Mouse (Mus musculus) embryonic facial prominence, embryonic 15.5 days (tissue): ENCODE results near the gene 4930442H23Rik. TPM values are rescaled to one million over a fixed set of nuclear protein-coding genes. Genes with fewer than 3 reads are reported as not detected.

Experiments used
- ATAC-seq: fragments of 200-750 bp; cut with Nextera tagmentation; 2 replicates; pipeline ENCODE4 v1.8.0; 2017; ENCODE audit warnings: low read depth, moderate TSS enrichment; ENCODE audit not compliant: insufficient number of reproducible peaks, low FRiP score, low TSS enrichment
- H3K27ac ChIP-seq: fragments of 300-500 bp; sonication (generic); replicated peaks from 2 replicates; pipeline ENCODE4 v1.5.1; 2015; ENCODE audit warnings: mild to moderate bottlenecking, inconsistent platforms
- H3K27me3 ChIP-seq: fragments of 300-500 bp; sonication (generic); 2 replicates; pipeline ENCODE4 v1.6.1; 2015; ENCODE audit warnings: inconsistent platforms
- H3K36me3 ChIP-seq: fragments of 300-500 bp; sonication (generic); 2 replicates; pipeline ENCODE4 v1.6.1; 2015; ENCODE audit warnings: mild to moderate bottlenecking, inconsistent platforms
- H3K4me1 ChIP-seq: fragments of 300-500 bp; sonication (generic); 2 replicates; pipeline ENCODE4 v1.6.1; 2015; ENCODE audit warnings: inconsistent platforms
- H3K4me2 ChIP-seq: fragments of 300-500 bp; sonication (generic); replicated peaks from 2 replicates; pipeline ENCODE4 v1.6.1; 2015; ENCODE audit warnings: mild to moderate bottlenecking, inconsistent platforms
- H3K4me3 ChIP-seq: fragments of 300-500 bp; sonication (generic); replicated peaks from 2 replicates; pipeline ENCODE4 v1.5.1; 2015; ENCODE audit warnings: mild to moderate bottlenecking, inconsistent platforms
- H3K9ac ChIP-seq: fragments of 300-500 bp; sonication (generic); 2 replicates; pipeline ENCODE4 v1.6.1; 2015; ENCODE audit warnings: inconsistent platforms
- H3K9me3 ChIP-seq: fragments of 300-500 bp; sonication (generic); replicated peaks from 2 replicates; pipeline ENCODE4 v1.6.1; 2016; ENCODE audit warnings: inconsistent platforms
- WGBS: fragments of 180-500 bp; shearing (Covaris S2); methylation state at CpG from one replicate; pipeline ENCODE4 v1.1.7; 2015; 5-methylcytosine and 5-hydroxymethylcytosine counted together
- polyA plus RNA-seq: library from polyadenylated mRNA; unstranded; fragments of >200 nt; fragmentation: Nextera tagmentation; extraction: Ambion mirVana; gene quantifications from 2 replicates; pipeline ENCODE4 v1.2.1, GENCODE M21; 2015

Gene 4930442H23Rik
- polyA plus RNA-seq, 1 experiment from 2014 or later, result 0.21 TPM

GRCm38 (mm10) chr10:81196470-81197065 is 12.9 kb upstream of the 4930442H23Rik start:
- Histone ChIP-seq H3K9ac (no peak overlapping the region), H3K4me2 (no peak overlapping the region), H3K4me3 (no peak overlapping the region), H3K27ac (no peak overlapping the region), H3K36me3 (no peaks in the 10 kb centered on the region), H3K27me3 (peaks cover 46% of the 10 kb centered on the region), H3K4me1 (peaks cover 24% of the 10 kb centered on the region), H3K9me3 (no peaks in the 10 kb centered on the region)
- 58% methylated on average over 11 of the region's 11 CpGs for WGBS
- ATAC-seq, result no peak

- peaks cover 8% of the 10 kb centered on the region for H3K36me3 ChIP-seq
- WGBS, result 53% methylated on average over 4 of the region's 4 CpGs
- H3K27me3 ChIP-seq, result peaks cover 46% of the 10 kb centered on the region
- ATAC-seq, result no peak
- H3K9me3 ChIP-seq, result no peaks in the 10 kb centered on the region
- H3K4me2 ChIP-seq, result no peak overlapping the region
- H3K4me1 ChIP-seq, result peaks cover 34% of the 10 kb centered on the region
- 0 out of 2 replicates have a peak overlapping the region, but pooled peaks have one; percentile 11 for H3K4me3 ChIP-seq
- H3K9ac ChIP-seq, result no peak overlapping the region
- no peak overlapping the region for H3K27ac ChIP-seq
Observed at GRCm38 (mm10) chr10:81195300-81195699, 11.7 kb upstream of the 4930442H23Rik start.

- Histone ChIP-seq H3K27ac (0 out of 2 replicates have a peak overlapping the region, but pooled peaks have one; percentile 28), H3K4me3 (peak overlapping the region; percentile 11; the same call in 1 of the 2 replicates), H3K36me3 (peaks cover 16% of the 10 kb centered on the region), H3K9ac (no peak overlapping the region), H3K4me2 (no peak overlapping the region), H3K4me1 (peaks cover 35% of the 10 kb centered on the region), H3K27me3 (peaks cover 45% of the 10 kb centered on the region), H3K9me3 (no peaks in the 10 kb centered on the region)
- 0 out of 2 replicates have a peak, but pooled peaks have one; percentile 8 for ATAC-seq
- 11% methylated on average over 37 of the region's 37 CpGs for WGBS
Observed at GRCm38 (mm10) chr10:81193991-81194774, 10.5 kb upstream of the 4930442H23Rik start.

- H3K4me1 ChIP-seq, result peaks cover 35% of the 10 kb centered on the region
- 4% methylated on average over 19 of the region's 19 CpGs for WGBS
- no peaks in the 10 kb centered on the region for H3K9me3 ChIP-seq
- H3K27ac ChIP-seq, result peak overlapping the region; percentile 88
- H3K9ac ChIP-seq, result peak overlapping the region; percentile 45
- peaks cover 23% of the 10 kb centered on the region for H3K36me3 ChIP-seq
- ATAC-seq, result no peak
- H3K4me3 ChIP-seq, result peak overlapping the region; percentile 54
- H3K27me3 ChIP-seq, result peaks cover 41% of the 10 kb centered on the region
- peak overlapping the region; percentile 97 for H3K4me2 ChIP-seq
Observed at GRCm38 (mm10) chr10:81192968-81193501, 9.4 kb upstream of the 4930442H23Rik start.

GRCm38 (mm10) chr10:81192270-81192967 is 8.8 kb upstream of the 4930442H23Rik start:
- peaks cover 29% of the 10 kb centered on the region for H3K36me3 ChIP-seq
- H3K4me2 ChIP-seq, result peak overlapping the region; percentile 97
- peaks cover 40% of the 10 kb centered on the region for H3K27me3 ChIP-seq
- WGBS, result under 1% methylated on average over 92 of the region's 93 CpGs
- peak; percentile 86 for ATAC-seq
- peaks cover 35% of the 10 kb centered on the region for H3K4me1 ChIP-seq
- peak overlapping the region; percentile 54 for H3K4me3 ChIP-seq
- peak overlapping the region; percentile 88 for H3K27ac ChIP-seq
- no peaks in the 10 kb centered on the region for H3K9me3 ChIP-seq
- H3K9ac ChIP-seq, result peak overlapping the region; percentile 45

GRCm38 (mm10) chr10:81191342-81191982 is 7.8 kb upstream of the 4930442H23Rik start:
- Histone ChIP-seq H3K4me2 (peak overlapping the region; percentile 97; the same call in 1 of the 2 replicates), H3K9ac (no peak overlapping the region), H3K4me1 (peaks cover 35% of the 10 kb centered on the region), H3K36me3 (peaks cover 37% of the 10 kb centered on the region), H3K27me3 (peaks cover 31% of the 10 kb centered on the region), H3K9me3 (no peaks in the 10 kb centered on the region), H3K27ac (peak overlapping the region; percentile 88; the same call in 1 of the 2 replicates), H3K4me3 (no peak overlapping the region)
- no peak for ATAC-seq
- 85% methylated on average over 18 of the region's 18 CpGs for WGBS

- no peak for ATAC-seq
- Histone ChIP-seq H3K4me1 (peaks cover 35% of the 10 kb centered on the region), H3K36me3 (peaks cover 40% of the 10 kb centered on the region), H3K9ac (no peak overlapping the region), H3K27ac (peak overlapping the region; percentile 88; the same call in 1 of the 2 replicates), H3K9me3 (no peaks in the 10 kb centered on the region), H3K4me3 (no peak overlapping the region), H3K27me3 (peaks cover 27% of the 10 kb centered on the region), H3K4me2 (no peak overlapping the region)
- WGBS, result 65% methylated on average over 6 of the region's 6 CpGs
Observed at GRCm38 (mm10) chr10:81190912-81191321, 7.3 kb upstream of the 4930442H23Rik start.

- Histone ChIP-seq H3K9me3 (no peaks in the 10 kb centered on the region), H3K27me3 (peaks cover 22% of the 10 kb centered on the region), H3K4me3 (no peak overlapping the region), H3K4me2 (no peak overlapping the region), H3K4me1 (peaks cover 35% of the 10 kb centered on the region), H3K36me3 (peaks cover 45% of the 10 kb centered on the region), H3K9ac (no peak overlapping the region), H3K27ac (no peak overlapping the region)
- no peak for ATAC-seq
- 71% methylated on average over 31 of the region's 31 CpGs for WGBS
Observed at GRCm38 (mm10) chr10:81190236-81190911, 6.7 kb upstream of the 4930442H23Rik start.

- no peak overlapping the region for H3K9ac ChIP-seq
- H3K27me3 ChIP-seq, result peaks cover 16% of the 10 kb centered on the region
- no peaks in the 10 kb centered on the region for H3K9me3 ChIP-seq
- peaks cover 37% of the 10 kb centered on the region for H3K4me1 ChIP-seq
- H3K36me3 ChIP-seq, result peaks cover 50% of the 10 kb centered on the region
- no peak overlapping the region for H3K4me3 ChIP-seq
- WGBS, result 79% methylated on average over 26 of the region's 26 CpGs
- H3K27ac ChIP-seq, result no peak overlapping the region
- H3K4me2 ChIP-seq, result no peak overlapping the region
- ATAC-seq, result no peak
Observed at GRCm38 (mm10) chr10:81189821-81190220, 6.2 kb upstream of the 4930442H23Rik start.

- WGBS, result 89% methylated on average over 9 of the region's 9 CpGs
- no peak overlapping the region for H3K9ac ChIP-seq
Observed at GRCm38 (mm10) chr10:81187161-81187560, 3.5 kb upstream of the 4930442H23Rik start.

More at GRCm38 (mm10) chr10:81187161-81187560, 3.5 kb upstream of the 4930442H23Rik start:
- H3K36me3 ChIP-seq, result peaks cover 54% of the 10 kb centered on the region
- H3K9me3 ChIP-seq, result no peaks in the 10 kb centered on the region
- ATAC-seq, result no peak
- no peak overlapping the region for H3K4me2 ChIP-seq
- H3K27me3 ChIP-seq, result no peaks in the 10 kb centered on the region
- peaks cover 37% of the 10 kb centered on the region for H3K4me1 ChIP-seq
- no peak overlapping the region for H3K4me3 ChIP-seq
- no peak overlapping the region for H3K27ac ChIP-seq
